8 mouse cellular contexts compared by ENCODE assay signal in genomic region chr13:96924985-96925745, GRCm38 (mm10). TPM values are rescaled to one million over a fixed set of nuclear protein-coding genes. Genes with fewer than 3 reads are reported as not detected.
A peak's percentile ranks its signal among the peaks of the same experiment; 100 is the strongest.
DNase-seq lines count a peak whose midpoint lies in the region; ATAC-seq and TF ChIP-seq lines count a peak whose summit lies in the region.

No protein-coding gene starts in this region.

- peaks cover 61% of the 10 kb centered on the region for H3K27me3 ChIP-seq in E14TG2a.4 (ENCODE audit: insufficient read depth, low read length)
- peaks cover 44% of the 10 kb centered on the region for H3K27me3 ChIP-seq in forebrain, embryonic 13.5 days
- H3K27me3 ChIP-seq in hindbrain, postnatal 0 days (ENCODE audit: insufficient read depth, low read length) = no peaks in the 10 kb centered on the region

- no peaks in the 10 kb centered on the region for H3K36me3 ChIP-seq in E14TG2a.4 (ENCODE audit: insufficient read depth, low read length)
- no peaks in the 10 kb centered on the region for H3K36me3 ChIP-seq in forebrain, embryonic 13.5 days (ENCODE audit: poor library complexity, severe bottlenecking)
- H3K36me3 ChIP-seq in hindbrain, postnatal 0 days (ENCODE audit: insufficient read depth, low read length) = no peaks in the 10 kb centered on the region

- no peak overlapping the region for H3K27ac ChIP-seq in forebrain, embryonic 13.5 days
- no peak overlapping the region for H3K27ac ChIP-seq in hindbrain, postnatal 0 days

- peak; percentile 67 for ATAC-seq in forebrain, embryonic 13.5 days
- ATAC-seq in hindbrain, postnatal 0 days = peak; percentile 68

- peak overlapping the region; percentile 71 for H3K9ac ChIP-seq in forebrain, embryonic 13.5 days
- peak overlapping the region; percentile 53 for H3K9ac ChIP-seq in hindbrain, postnatal 0 days (replicated peaks; ENCODE audit: low read length)

- peak; percentile 22 for DNase-seq in embryo, embryonic 10 days (ENCODE audit: low spot score)
- no peak for DNase-seq in embryo, embryonic 9.5 days (ENCODE audit: extremely low spot score)
- peak; percentile 32 for DNase-seq in hindbrain, postnatal 0 days (ENCODE audit: low spot score)
- peak; percentile 31 to 32 for DNase-seq in lung, postnatal 4 days
- DNase-seq in testis, postnatal 10 days (ENCODE audit: low spot score) = peak; percentile 59
- no peak for DNase-seq in cerebellum, adult 11 months

- TF ChIP-seq CTCF in E14TG2a.4 (conservative IDR thresholded peaks at IDR 0.05; ENCODE audit: low read length) = no peak
- TF ChIP-seq CTCF in hindbrain, postnatal 0 days (IDR thresholded peaks at IDR 0.05; ENCODE audit: low read depth) = no peak

- peak overlapping the region; percentile 82 for H3K4me3 ChIP-seq in E14TG2a.4 (replicated peaks; ENCODE audit: low read length)
- H3K4me3 ChIP-seq in forebrain, embryonic 13.5 days = peak overlapping the region; percentile 67
- peak overlapping the region; percentile 67 for H3K4me3 ChIP-seq in hindbrain, postnatal 0 days (ENCODE audit: low read length)

- 2% methylated on average over 50 of the region's 53 CpGs for WGBS in forebrain, embryonic 13.5 days
- 1% methylated on average over 53 of the region's 53 CpGs for WGBS in hindbrain, postnatal 0 days

- H3K9me3 ChIP-seq in E14TG2a.4 (ENCODE audit: low read length) = peaks cover 4% of the 10 kb centered on the region
- no peaks in the 10 kb centered on the region for H3K9me3 ChIP-seq in forebrain, embryonic 13.5 days (replicated peaks)
- no peaks in the 10 kb centered on the region for H3K9me3 ChIP-seq in hindbrain, postnatal 0 days (ENCODE audit: low read length)

- peaks cover 33% of the 10 kb centered on the region for H3K4me1 ChIP-seq in E14TG2a.4 (replicated peaks; ENCODE audit: low read depth, low read length)
- H3K4me1 ChIP-seq in forebrain, embryonic 13.5 days = peaks cover 14% of the 10 kb centered on the region
- H3K4me1 ChIP-seq in hindbrain, postnatal 0 days (ENCODE audit: insufficient read depth, low read length) = no peaks in the 10 kb centered on the region

- peak overlapping the region; percentile 100 for H3K4me2 ChIP-seq in forebrain, embryonic 13.5 days
- peak overlapping the region; percentile 100 for H3K4me2 ChIP-seq in hindbrain, postnatal 0 days (ENCODE audit: low read depth, low read length)

RNA-seq across cellular contexts. Expression of gene Gcnt4, which starts 0.7 kb away (rescaled TPM):
- 0.03 and 0.06 TPM in 2 replicates for polyA plus RNA-seq in forebrain, embryonic 13.5 days (2015; fragmentation: Nextera tagmentation; extraction: Ambion mirVana)
- 0.65 and 0.94 TPM in 2 replicates for total RNA-seq in hindbrain, postnatal 0 days (2014; rRNA removed)
- polyA plus RNA-seq in hindbrain, postnatal 0 days (2015; fragmentation: Nextera tagmentation; extraction: Ambion mirVana) = 0.15 and 0.19 TPM in 2 replicates

Comparison
In these comparisons a context has a peak if more than half of its experiments do, and no peak if none do; other contexts are left out.
1. DNase-seq: peak in embryo, embryonic 10 days (single experiment), hindbrain, postnatal 0 days (single experiment), lung, postnatal 4 days (2 of 2) and testis, postnatal 10 days (single experiment); none in embryo, embryonic 9.5 days (single experiment) and cerebellum, adult 11 months (single experiment).
2. Peak in every context shown above with its lines, with median percentiles within 50 percentile points of each other: H3K4me3 ChIP-seq.